Comparison of ENCODE assay signal across 30 mouse cellular contexts in the genomic region with DNA sequence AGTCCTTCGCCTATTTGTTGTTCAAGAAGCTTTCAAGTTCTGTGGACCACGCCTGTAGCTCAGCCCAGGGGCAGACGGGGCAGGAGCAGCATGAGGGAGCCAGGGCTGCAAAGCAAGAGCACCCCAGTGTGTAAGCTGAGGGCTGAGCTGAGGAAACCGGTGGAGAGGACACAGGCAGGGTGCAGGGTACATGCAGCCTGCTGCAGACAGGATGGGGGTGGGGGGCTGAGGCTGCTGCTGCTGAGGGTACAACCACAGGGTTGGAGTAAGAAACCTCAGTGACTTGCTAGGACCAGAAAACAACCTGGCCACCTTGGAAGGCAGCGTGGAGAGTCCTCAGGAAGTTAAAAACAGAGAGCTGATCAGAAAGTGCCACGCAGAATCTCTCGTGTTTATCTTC. TPM values are rescaled to one million over a fixed set of nuclear protein-coding genes. Genes with fewer than 3 reads are reported as not detected.
DNase-seq lines count a peak whose midpoint lies in the region; ATAC-seq and TF ChIP-seq lines count a peak whose summit lies in the region.
"Had no signal": no experiment of that assay in that cellular context is flagged by ENCODE, and none has a peak within 500 bp of the region (broad histone marks: within the 10 kb centered on the region; RNA-seq: fewer than 3 reads in every experiment).

No protein-coding gene starts in this region.

- peak; percentile 35 for DNase-seq in thymus, adult 2 months
- peak; percentile 52 for DNase-seq in thymus, postnatal 14 days
- DNase-seq in thymus, postnatal 36 days, result peak; percentile 38 to 58
- DNase-seq in liver, result no peak
- DNase-seq in ovary, postnatal 10 days (ENCODE audit: low spot score), result no peak
- DNase-seq: adrenal gland, adult 8-10 months; adrenal gland, postnatal 14 days; adrenal gland, postnatal 36 days; cerebellum, adult 11 months; cerebellum, adult 18-20 months; cerebellum, adult 8-10 months; cerebellum, adult 9-11 months; cerebellum, postnatal 14 days; cerebellum, postnatal 36 days; embryo, embryonic 11 days had no signal

- no peaks in the 10 kb centered on the region for H3K36me3 ChIP-seq in thymus, adult 2 months (ENCODE audit: control insufficient read depth, insufficient read depth, low read length)
- H3K36me3 ChIP-seq: embryonic facial prominence, embryonic 13.5 days; embryonic facial prominence, embryonic 15.5 days; forebrain, embryonic 10.5 days; forebrain, embryonic 12.5 days had no signal

- TF ChIP-seq POLR2A in thymus, adult 2 months (IDR thresholded peaks at IDR 0.05; ENCODE audit: control insufficient read depth, extremely low read depth, insufficient read depth, low read length, poor library complexity), result no peak

- no peak overlapping the region for H3K27ac ChIP-seq in thymus, adult 2 months (ENCODE audit: control insufficient read depth, insufficient read depth, low read length)
- H3K27ac ChIP-seq: embryonic facial prominence, embryonic 13.5 days; embryonic facial prominence, embryonic 15.5 days; forebrain, embryonic 12.5 days had no signal

- no peak for TF ChIP-seq CTCF in thymus, adult 2 months (IDR thresholded peaks at IDR 0.05; ENCODE audit: borderline replicate concordance, control insufficient read depth, extremely low read depth, insufficient read depth, low read length, poor library complexity)

- H3K27me3 ChIP-seq in thymus, adult 2 months (ENCODE audit: control insufficient read depth, insufficient read depth, low read length), result no peaks in the 10 kb centered on the region
- H3K27me3 ChIP-seq: embryonic facial prominence, embryonic 15.5 days; Patski had no signal

- ATAC-seq in hematopoietic stem cell, adult 5-6 weeks (replicated peaks in 1 of 2; ENCODE audit: insufficient read depth in 1 of 2, low FRiP score in 2 of 2, low TSS enrichment in 1 of 2, low read depth in 1 of 2, poor library complexity in 2 of 2, severe bottlenecking in 2 of 2), result 0 out of 4 replicates have a peak, but pooled peaks have one; percentile 7 to 20
- ATAC-seq in megakaryocyte-erythroid progenitor cell, adult 5-6 weeks (replicated peaks; ENCODE audit: low FRiP score, low TSS enrichment, poor library complexity, severe bottlenecking), result no peak
- ATAC-seq in cerebellum, adult (ENCODE audit: insufficient number of reproducible peaks, low FRiP score, low TSS enrichment), result no peak
- ATAC-seq: activated CD4-positive, CD25-positive, alpha-beta regulatory T cell, adult 4 months; forebrain, embryonic 14.5 days; forebrain, embryonic 16.5 days; Patski had no signal

- peaks cover 20% of the 10 kb centered on the region for H3K4me1 ChIP-seq in thymus, adult 2 months (replicated peaks; ENCODE audit: control insufficient read depth, insufficient read depth, low read length)
- H3K4me1 ChIP-seq: forebrain, embryonic 12.5 days had no signal

- whole genome bisulfite sequencing in thymus, adult 2 months, result 34% methylated on average over 7 of the region's 7 CpGs

- no peak overlapping the region for H3K4me3 ChIP-seq in thymus, adult 2 months (ENCODE audit: control insufficient read depth, insufficient read depth, low read length)
- H3K4me3 ChIP-seq: embryonic facial prominence, embryonic 13.5 days; embryonic facial prominence, embryonic 15.5 days; erythroblast, embryonic 14.5 days; forebrain, embryonic 10.5 days; forebrain, embryonic 12.5 days had no signal

RNA-seq across cellular contexts. Expression of a gene that starts 8.0 kb away (rescaled TPM):
- 3.1 and 3.4 TPM in 2 replicates for total RNA-seq in hematopoietic stem cell, adult 5-6 weeks (2017)
- 0.42 and 0.81 TPM in 2 replicates for polyA plus RNA-seq in thymus, adult 2 months (2012; rRNA removed)
- total RNA-seq in megakaryocyte-erythroid progenitor cell, adult 5-6 weeks (2014; fragmentation: Nextera tagmentation), result 2.8 TPM in 1 of 2 replicates, not detected in the other
- total RNA-seq in megakaryocyte-erythroid progenitor cell, adult 5-6 weeks (2017), result 0.95 and 6.7 TPM in 2 replicates
- total RNA-seq: adrenal gland, adult 18-20 months; adrenal gland, postnatal 14 days; adrenal gland, postnatal 36 days; common myeloid progenitor, adult 5-6 weeks had no signal
- polyA plus RNA-seq: C2C12; erythroblast, embryonic 14.5 days had no signal

RNA-seq across cellular contexts. Expression of a gene that starts 21.9 kb away (rescaled TPM):
- 0.13 and 0.15 TPM in 2 replicates for total RNA-seq in hematopoietic stem cell, adult 5-6 weeks (2017)
- not detected in 2 replicates for polyA plus RNA-seq in thymus, adult 2 months (2012; rRNA removed)
- total RNA-seq in megakaryocyte-erythroid progenitor cell, adult 5-6 weeks (2014; fragmentation: Nextera tagmentation), result not detected in 2 replicates
- not detected in 2 replicates for total RNA-seq in megakaryocyte-erythroid progenitor cell, adult 5-6 weeks (2017)
- total RNA-seq: adrenal gland, adult 18-20 months; adrenal gland, adult 8-10 months; adrenal gland, postnatal 14 days; adrenal gland, postnatal 36 days had no signal
- polyA plus RNA-seq: erythroblast, embryonic 14.5 days had no signal

RNA-seq across cellular contexts. Expression of a gene that starts 39.9 kb away (rescaled TPM):
- 159 and 187 TPM in 2 replicates for total RNA-seq in hematopoietic stem cell, adult 5-6 weeks (2017)
- 79.6 and 86.7 TPM in 2 replicates for polyA plus RNA-seq in thymus, adult 2 months (2012; rRNA removed)
- total RNA-seq in megakaryocyte-erythroid progenitor cell, adult 5-6 weeks (2014; fragmentation: Nextera tagmentation), result 38.0 and 65.7 TPM in 2 replicates
- total RNA-seq in megakaryocyte-erythroid progenitor cell, adult 5-6 weeks (2017), result 132 and 179 TPM in 2 replicates

Comparison
In these comparisons a context has a peak if more than half of its experiments do, and no peak if none do; other contexts are left out.
1. ATAC-seq: peak in hematopoietic stem cell, adult 5-6 weeks (2 of 2); none in megakaryocyte-erythroid progenitor cell, adult 5-6 weeks (single experiment) and cerebellum, adult (single experiment).
2. DNase-seq: peak in thymus, adult 2 months (single experiment), thymus, postnatal 14 days (single experiment) and thymus, postnatal 36 days (2 of 2); none in liver (single experiment) and ovary, postnatal 10 days (single experiment).